32 mouse cellular contexts compared by ENCODE assay signal in genomic region chr7:30878950-30879349, GRCm38 (mm10). TPM values are rescaled to one million over a fixed set of nuclear protein-coding genes. Genes with fewer than 3 reads are reported as not detected.
"Had no signal": no experiment of that assay in that cellular context is flagged by ENCODE, and none has a peak within 500 bp of the region (broad histone marks: within the 10 kb centered on the region; RNA-seq: fewer than 3 reads in every experiment).

No protein-coding gene starts in this region.

- DNase-seq: kidney, adult 18-20 months; kidney, adult 9 months; kidney, postnatal 14 days; kidney, postnatal 4 days; left cerebral cortex, postnatal 4 days; lung, embryonic 14.5 days; lung, postnatal 36 days; midbrain, embryonic 14.5 days; right cerebral cortex, adult 18-20 months; right cerebral cortex, postnatal 14 days; thymus, adult 2 months; thymus, postnatal 14 days; thymus, postnatal 4 days had no signal

- H3K27me3 ChIP-seq: limb, embryonic 12.5 days; limb, embryonic 15.5 days had no signal

- ATAC-seq: inflammation-experienced regulatory T-cells, adult 6 months; intestine, embryonic 16.5 days; liver, embryonic 12.5 days; lung, postnatal 0 days had no signal

- H3K4me3 ChIP-seq: limb, embryonic 12.5 days; limb, embryonic 15.5 days; liver, embryonic 12.5 days; liver, embryonic 15.5 days; megakaryocyte, embryonic 14.5 days had no signal

- H3K36me3 ChIP-seq: limb, embryonic 12.5 days; limb, embryonic 15.5 days; liver, embryonic 12.5 days; liver, embryonic 15.5 days had no signal

- H3K4me1 ChIP-seq: limb, embryonic 12.5 days; limb, embryonic 15.5 days; liver, embryonic 12.5 days; liver, embryonic 15.5 days had no signal

- H3K9me3 ChIP-seq: limb, embryonic 15.5 days; liver, embryonic 12.5 days; liver, embryonic 15.5 days; megakaryocyte, embryonic 14.5 days had no signal

- H3K27ac ChIP-seq: limb, embryonic 12.5 days; limb, embryonic 15.5 days; liver, embryonic 12.5 days; liver, embryonic 15.5 days; stomach, postnatal 0 days had no signal

RNA-seq across cellular contexts. Expression of gene Cd22, which starts 1.2 kb away (rescaled TPM):
- total RNA-seq: layer of hippocampus, adult 18-20 months; layer of hippocampus, postnatal 14 days; left cerebral cortex, postnatal 14 days had no signal
- polyA plus RNA-seq: midbrain, embryonic 11.5 days; midbrain, embryonic 14.5 days; neural tube, embryonic 14.5 days had no signal

RNA-seq across cellular contexts. Expression of gene Ffar1, which starts 17.6 kb away (rescaled TPM):
- total RNA-seq: layer of hippocampus, adult 18-20 months; layer of hippocampus, postnatal 14 days; left cerebral cortex, adult 8-10 months; left cerebral cortex, postnatal 14 days; left cerebral cortex, postnatal 4 days; midbrain, postnatal 0 days had no signal
- polyA plus RNA-seq: kidney, embryonic 16.5 days; limb, embryonic 12.5 days; limb, embryonic 15.5 days; liver, embryonic 12.5 days; liver, embryonic 15.5 days; lung, embryonic 14.5 days; lung, postnatal 0 days; midbrain, embryonic 11.5 days; midbrain, embryonic 14.5 days; midbrain, postnatal 0 days; neural tube, embryonic 11.5 days; neural tube, embryonic 14.5 days; stomach, embryonic 14.5 days had no signal

RNA-seq across cellular contexts. Expression of gene Ffar3, which starts 23.0 kb away (rescaled TPM):
- total RNA-seq: layer of hippocampus, adult 18-20 months; left cerebral cortex, adult 8-10 months; left cerebral cortex, postnatal 4 days; midbrain, postnatal 0 days had no signal
- polyA plus RNA-seq: limb, embryonic 12.5 days; limb, embryonic 15.5 days; liver, embryonic 12.5 days; liver, embryonic 15.5 days; lung, embryonic 14.5 days; lung, postnatal 0 days; midbrain, embryonic 11.5 days; midbrain, embryonic 14.5 days; midbrain, postnatal 0 days; neural tube, embryonic 11.5 days; neural tube, embryonic 14.5 days; stomach, embryonic 14.5 days had no signal

RNA-seq across cellular contexts. Expression of gene Mag, which starts 35.7 kb away (rescaled TPM):
- polyA plus RNA-seq: inflammation-experienced regulatory T-cells, adult 6 months had no signal

RNA-seq across cellular contexts. Expression of gene Hamp2, which starts 45.5 kb away (rescaled TPM):
- total RNA-seq: layer of hippocampus, adult 18-20 months; layer of hippocampus, postnatal 14 days; left cerebral cortex, adult 8-10 months; left cerebral cortex, postnatal 14 days; left cerebral cortex, postnatal 4 days; midbrain, postnatal 0 days had no signal
- polyA plus RNA-seq: inflammation-experienced regulatory T-cells, adult 6 months; intestine, embryonic 16.5 days; kidney, embryonic 16.5 days; limb, embryonic 12.5 days; limb, embryonic 15.5 days; liver, embryonic 12.5 days; liver, embryonic 15.5 days; lung, embryonic 14.5 days; lung, postnatal 0 days; midbrain, embryonic 11.5 days; midbrain, embryonic 14.5 days; midbrain, postnatal 0 days; neural tube, embryonic 11.5 days; neural tube, embryonic 14.5 days; stomach, embryonic 14.5 days had no signal
